ENCODE assay signal across 9 mouse cellular contexts in the genomic region with DNA sequence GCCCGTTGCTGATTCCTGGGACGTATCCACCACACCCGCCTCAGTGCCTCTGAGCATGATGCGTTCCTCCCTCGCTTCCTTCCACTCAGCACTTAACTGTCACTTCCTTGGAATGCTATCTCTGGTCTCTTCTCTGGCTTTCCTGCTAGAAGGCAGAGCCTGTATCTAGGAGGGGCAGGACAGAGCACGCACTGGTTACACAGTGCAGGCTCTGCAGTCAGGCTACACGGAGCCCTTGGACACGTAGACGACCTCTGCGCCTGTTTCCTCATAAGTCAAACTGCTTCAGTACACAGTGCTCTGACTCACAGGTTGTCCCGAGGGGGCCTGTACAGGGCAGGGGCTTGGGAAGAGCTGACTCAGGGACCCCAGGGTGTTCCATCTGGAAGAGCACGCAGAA. TPM values are rescaled to one million over a fixed set of nuclear protein-coding genes. Genes with fewer than 3 reads are reported as not detected.
DNase-seq lines count a peak whose midpoint lies in the region; ATAC-seq lines count a peak whose summit lies in the region.
"Had no signal": no experiment of that assay in that cellular context is flagged by ENCODE, and none has a peak within 500 bp of the region (broad histone marks: within the 10 kb centered on the region; RNA-seq: fewer than 3 reads in every experiment).

No protein-coding gene starts in this region.

- peak; percentile 21 to 54 for DNase-seq in adrenal gland, adult (ENCODE audit: inconsistent age in 2 of 2, low spot score in 1 of 2)
- DNase-seq in adrenal gland, postnatal 10 days: no peak
- DNase-seq in kidney, adult 9 months: peak; percentile 28
- DNase-seq in thymus, postnatal 10 days (ENCODE audit: low spot score in 2 of 2): no peak
- DNase-seq: cerebellum, postnatal 36 days had no signal

- H3K36me3 ChIP-seq in kidney, embryonic 14.5 days (ENCODE audit: control insufficient read depth, insufficient read depth, low read length): no peaks in the 10 kb centered on the region
- H3K36me3 ChIP-seq in liver, embryonic 12.5 days: no peaks in the 10 kb centered on the region
- peaks cover 5% of the 10 kb centered on the region; the same call in 1 of the 2 replicates for H3K36me3 ChIP-seq in stomach, embryonic 14.5 days (ENCODE audit: control insufficient read depth, insufficient read depth, low read length)
- peaks cover 9% of the 10 kb centered on the region; the same call in 1 of the 2 replicates for H3K36me3 ChIP-seq in forebrain, embryonic 16.5 days (ENCODE audit: control insufficient read depth, insufficient read depth)

- H3K27me3 ChIP-seq in kidney, embryonic 14.5 days (ENCODE audit: control insufficient read depth, insufficient read depth, low read length): no peaks in the 10 kb centered on the region
- no peaks in the 10 kb centered on the region; the same call in 1 of the 2 replicates for H3K27me3 ChIP-seq in liver, embryonic 12.5 days (replicated peaks)
- H3K27me3 ChIP-seq in stomach, embryonic 14.5 days (ENCODE audit: control insufficient read depth, insufficient read depth, low read length): no peaks in the 10 kb centered on the region
- H3K27me3 ChIP-seq in forebrain, embryonic 16.5 days (replicated peaks; ENCODE audit: control insufficient read depth, insufficient read depth, low read length): no peaks in the 10 kb centered on the region

- no peak overlapping the region for H3K27ac ChIP-seq in kidney, embryonic 14.5 days (ENCODE audit: low read depth, low read length)
- H3K27ac ChIP-seq in liver, embryonic 12.5 days: peak overlapping the region; percentile 33; the same call in 1 of the 2 replicates
- no peak overlapping the region; the same call in 1 of the 2 replicates for H3K27ac ChIP-seq in stomach, embryonic 14.5 days (ENCODE audit: low read length)
- no peak overlapping the region for H3K27ac ChIP-seq in forebrain, embryonic 16.5 days (ENCODE audit: low read length)

- WGBS in kidney, embryonic 14.5 days: 61% methylated on average over 12 of the region's 12 CpGs
- 57% methylated on average over 12 of the region's 12 CpGs for WGBS in liver, embryonic 12.5 days (ENCODE audit: insufficient replicate concordance)
- WGBS in stomach, embryonic 14.5 days: 46% methylated on average over 12 of the region's 12 CpGs
- WGBS in forebrain, embryonic 16.5 days: 86% methylated on average over 12 of the region's 12 CpGs

- H3K4me2 ChIP-seq in kidney, embryonic 14.5 days (replicated peaks; ENCODE audit: low read depth, low read length): no peak overlapping the region
- H3K4me2 ChIP-seq in liver, embryonic 12.5 days: no peak overlapping the region
- H3K4me2 ChIP-seq in stomach, embryonic 14.5 days (replicated peaks; ENCODE audit: low read depth, low read length): no peak overlapping the region
- no peak overlapping the region for H3K4me2 ChIP-seq in forebrain, embryonic 16.5 days (ENCODE audit: low read length)

- ATAC-seq in kidney, embryonic 14.5 days (ENCODE audit: low FRiP score, low TSS enrichment): no peak
- ATAC-seq in liver, embryonic 12.5 days: peak; percentile 15; the same call in 1 of the 2 replicates
- ATAC-seq in stomach, embryonic 14.5 days (ENCODE audit: insufficient number of reproducible peaks, insufficient read depth, low FRiP score, low read depth): 0 out of 2 replicates have a peak, but pooled peaks have one; percentile 10
- no peak for ATAC-seq in forebrain, embryonic 16.5 days

- no peak overlapping the region for H3K9ac ChIP-seq in kidney, embryonic 14.5 days (ENCODE audit: low read depth, low read length)
- no peak overlapping the region for H3K9ac ChIP-seq in liver, embryonic 12.5 days
- no peak overlapping the region for H3K9ac ChIP-seq in stomach, embryonic 14.5 days (replicated peaks; ENCODE audit: low read depth, low read length)
- no peak overlapping the region for H3K9ac ChIP-seq in forebrain, embryonic 16.5 days (replicated peaks; ENCODE audit: low read depth, low read length)

- no peak overlapping the region for H3K4me3 ChIP-seq in kidney, embryonic 14.5 days (ENCODE audit: low read length)
- H3K4me3 ChIP-seq in liver, embryonic 12.5 days: no peak overlapping the region
- H3K4me3 ChIP-seq in stomach, embryonic 14.5 days (ENCODE audit: low read depth, low read length): no peak overlapping the region
- H3K4me3 ChIP-seq in forebrain, embryonic 16.5 days (replicated peaks; ENCODE audit: low read length): no peak overlapping the region

- peaks cover 25% of the 10 kb centered on the region for H3K4me1 ChIP-seq in kidney, embryonic 14.5 days (ENCODE audit: control insufficient read depth, insufficient read depth, low read length)
- peaks cover 60% of the 10 kb centered on the region for H3K4me1 ChIP-seq in liver, embryonic 12.5 days
- peaks cover 35% of the 10 kb centered on the region for H3K4me1 ChIP-seq in stomach, embryonic 14.5 days (ENCODE audit: control insufficient read depth, insufficient read depth, low read length)
- H3K4me1 ChIP-seq in forebrain, embryonic 16.5 days (replicated peaks; ENCODE audit: control insufficient read depth, insufficient read depth, low read length): peaks cover 16% of the 10 kb centered on the region

- no peaks in the 10 kb centered on the region for H3K9me3 ChIP-seq in kidney, embryonic 14.5 days (ENCODE audit: control insufficient read depth, low read length)
- no peaks in the 10 kb centered on the region for H3K9me3 ChIP-seq in liver, embryonic 12.5 days (replicated peaks)
- H3K9me3 ChIP-seq in stomach, embryonic 14.5 days (ENCODE audit: control insufficient read depth, low read depth, low read length): no peaks in the 10 kb centered on the region
- H3K9me3 ChIP-seq in forebrain, embryonic 16.5 days (ENCODE audit: control insufficient read depth, low read length): no peaks in the 10 kb centered on the region

RNA-seq across cellular contexts. Expression of a gene that starts 8.2 kb away (rescaled TPM):
- total RNA-seq in adrenal gland, postnatal 10 days (2021): 10 to 100 TPM; 17.9 to 20.5 TPM
- 6.7 and 9.1 TPM in 2 replicates for polyA plus RNA-seq in kidney, embryonic 14.5 days (2014; fragmentation: Nextera tagmentation; extraction: Ambion mirVana)
- polyA plus RNA-seq in liver, embryonic 12.5 days (2016; fragmentation: Nextera tagmentation; extraction: Ambion mirVana): 1.3 and 1.5 TPM in 2 replicates
- 7.1 and 7.6 TPM in 2 replicates for polyA plus RNA-seq in stomach, embryonic 14.5 days (2014; fragmentation: Nextera tagmentation; extraction: Ambion mirVana)
- polyA plus RNA-seq in forebrain, embryonic 16.5 days (2015; fragmentation: Nextera tagmentation; extraction: Ambion mirVana): 15.2 and 19.0 TPM in 2 replicates

RNA-seq across cellular contexts. Expression of a gene that starts 40.9 kb away (rescaled TPM):
- total RNA-seq in adrenal gland, postnatal 10 days (2021): 100 to 1,000 TPM; 270 to 283 TPM
- polyA plus RNA-seq in kidney, embryonic 14.5 days (2014; fragmentation: Nextera tagmentation; extraction: Ambion mirVana): 463 and 491 TPM in 2 replicates
- polyA plus RNA-seq in liver, embryonic 12.5 days (2016; fragmentation: Nextera tagmentation; extraction: Ambion mirVana): 287 and 308 TPM in 2 replicates
- 442 and 457 TPM in 2 replicates for polyA plus RNA-seq in stomach, embryonic 14.5 days (2014; fragmentation: Nextera tagmentation; extraction: Ambion mirVana)
- polyA plus RNA-seq in forebrain, embryonic 16.5 days (2015; fragmentation: Nextera tagmentation; extraction: Ambion mirVana): 405 and 411 TPM in 2 replicates

Comparison
In these comparisons a context has a peak if more than half of its experiments do, and no peak if none do; other contexts are left out.
1. DNase-seq: peak in adrenal gland, adult (2 of 2) and kidney, adult 9 months (single experiment); none in adrenal gland, postnatal 10 days (single experiment) and thymus, postnatal 10 days (0 of 2).
2. ATAC-seq: peak in liver, embryonic 12.5 days (single experiment) and stomach, embryonic 14.5 days (single experiment); none in kidney, embryonic 14.5 days (single experiment) and forebrain, embryonic 16.5 days (single experiment).